9 mouse cellular contexts compared by ENCODE assay signal in the genomic region with DNA sequence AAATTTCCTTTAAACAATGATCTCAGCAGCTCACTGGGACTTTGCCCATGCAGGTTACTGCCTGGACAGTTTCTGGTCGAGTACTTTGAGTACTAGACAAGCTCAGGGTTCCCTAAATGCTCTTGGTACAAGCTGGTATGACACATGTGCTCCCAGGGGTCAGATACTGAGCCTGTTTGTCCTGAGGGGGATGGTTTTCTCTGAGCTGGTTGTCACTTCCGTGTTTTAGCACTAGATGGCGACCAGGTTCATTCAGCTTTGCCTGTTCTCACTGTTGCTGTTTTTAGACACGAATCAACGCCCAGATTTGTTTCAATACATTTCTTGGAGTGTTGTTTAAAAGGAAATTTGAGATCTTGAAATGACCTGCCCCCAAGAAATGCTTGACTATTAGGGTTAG. TPM values are rescaled to one million over a fixed set of nuclear protein-coding genes. Genes with fewer than 3 reads are reported as not detected.
DNase-seq lines count a peak whose midpoint lies in the region; ATAC-seq and TF ChIP-seq lines count a peak whose summit lies in the region.
"Had no signal": no experiment of that assay in that cellular context is flagged by ENCODE, and none has a peak within 500 bp of the region (broad histone marks: within the 10 kb centered on the region; RNA-seq: fewer than 3 reads in every experiment).

No protein-coding gene starts in this region.

- peaks cover 16% of the 10 kb centered on the region for H3K36me3 ChIP-seq in liver, embryonic 12.5 days
- H3K36me3 ChIP-seq: stomach, embryonic 15.5 days had no signal

- H3K9me3 ChIP-seq in liver, embryonic 12.5 days (replicated peaks), result no peaks in the 10 kb centered on the region
- H3K9me3 ChIP-seq: stomach, embryonic 15.5 days had no signal

- intact Hi-C loops in heart, postnatal 10 days (cut with DNase I), result loop anchor here (1.0 to 5.0 kb wide), 2 partner anchors 683 to 699 kb away; a partner anchor contains a TSS
- intact Hi-C loops in left cerebral cortex, postnatal 4 days (cut with DNase I), result loop anchor here (10.0 kb wide), 1 partner anchor 700 kb away; no protein-coding TSS in a partner anchor

- DNase-seq in liver (peak; percentile 44), Patski (ENCODE audit: low read depth, low spot score) (no peak)
- peak; percentile 42 to 63 for DNase-seq in cerebellum, postnatal 25 days
- DNase-seq in heart, postnatal 10 days, result peak; percentile 65 to 75
- DNase-seq in left cerebral cortex, postnatal 4 days, result peak; percentile 42

- no peak overlapping the region for H3K4me3 ChIP-seq in liver, embryonic 12.5 days
- H3K4me3 ChIP-seq: stomach, embryonic 15.5 days had no signal

- 3% methylated on average over 5 of the region's 5 CpGs for WGBS in liver, embryonic 12.5 days (ENCODE audit: insufficient replicate concordance)

- CTCF ChIA-PET in Patski (lab: Charles Lee), result interaction anchor here (0.7 to 2.9 kb wide), 14 partner anchors 9 to 697 kb away, joined by 3 to 17 read pairs (median 4); no protein-coding TSS in a partner anchor

- POLR2A ChIA-PET in Patski (lab: Charles Lee), result no interaction called here

- no peak overlapping the region for H3K27ac ChIP-seq in liver, embryonic 12.5 days
- H3K27ac ChIP-seq: stomach, embryonic 15.5 days had no signal

- H3K4me1 ChIP-seq in liver, embryonic 12.5 days, result peaks cover 51% of the 10 kb centered on the region

- no peak for ATAC-seq in liver, embryonic 12.5 days
- no peak for ATAC-seq in Patski
- peak; percentile 43; the same call in 1 of the 2 replicates for ATAC-seq in neutrophil, adult 5-6 weeks (ENCODE audit: extremely low read depth, insufficient number of reproducible peaks, low FRiP score, poor library complexity, severe bottlenecking)
- ATAC-seq in erythroid progenitor cell, adult 5-6 weeks (replicated peaks; ENCODE audit: low FRiP score, poor library complexity, severe bottlenecking), result no peak

- peak; percentile 87 for TF ChIP-seq CTCF in Patski (IDR thresholded peaks at IDR 0.05)

- no peak overlapping the region for H3K9ac ChIP-seq in liver, embryonic 12.5 days
- H3K9ac ChIP-seq: stomach, embryonic 15.5 days had no signal

- H3K27me3 ChIP-seq in liver, embryonic 12.5 days (replicated peaks), result no peaks in the 10 kb centered on the region
- no peaks in the 10 kb centered on the region for H3K27me3 ChIP-seq in Patski
- H3K27me3 ChIP-seq: stomach, embryonic 15.5 days had no signal

- no peak overlapping the region for H3K4me2 ChIP-seq in liver, embryonic 12.5 days
- H3K4me2 ChIP-seq: stomach, embryonic 15.5 days had no signal

- in situ Hi-C loops in Patski (cut with MboI; ENCODE audit: low pct_unique_long_range_greater_than_20kb), result loop anchor here (10.0 kb wide), 2 partner anchors 700 to 870 kb away; no protein-coding TSS in a partner anchor

RNA-seq across cellular contexts. Expression of a gene that starts 2.6 kb away (rescaled TPM):
- polyA plus RNA-seq in liver, embryonic 12.5 days (2016; fragmentation: Nextera tagmentation; extraction: Ambion mirVana), result 136 and 146 TPM in 2 replicates
- polyA plus RNA-seq in Patski (2021), result 123 TPM
- 10 to 100 TPM; 60.1 to 70.2 TPM for total RNA-seq in heart, postnatal 10 days (2021)
- 10 to 100 TPM; 83.4 to 95.5 TPM for total RNA-seq in left cerebral cortex, postnatal 4 days (2021)
- 193 and 198 TPM in 2 replicates for total RNA-seq in neutrophil, adult 5-6 weeks (2017)
- 98.0 and 181 TPM in 2 replicates for total RNA-seq in erythroid progenitor cell, adult 5-6 weeks (2015; ENCODE audit: low replicate concordance)
- total RNA-seq in erythroid progenitor cell, adult 5-6 weeks (2017; ENCODE audit: low replicate concordance), result 192 and 215 TPM in 2 replicates
